Mouse (Mus musculus): Measurements from ENCODE around the gene Pdia6.

DNA sequence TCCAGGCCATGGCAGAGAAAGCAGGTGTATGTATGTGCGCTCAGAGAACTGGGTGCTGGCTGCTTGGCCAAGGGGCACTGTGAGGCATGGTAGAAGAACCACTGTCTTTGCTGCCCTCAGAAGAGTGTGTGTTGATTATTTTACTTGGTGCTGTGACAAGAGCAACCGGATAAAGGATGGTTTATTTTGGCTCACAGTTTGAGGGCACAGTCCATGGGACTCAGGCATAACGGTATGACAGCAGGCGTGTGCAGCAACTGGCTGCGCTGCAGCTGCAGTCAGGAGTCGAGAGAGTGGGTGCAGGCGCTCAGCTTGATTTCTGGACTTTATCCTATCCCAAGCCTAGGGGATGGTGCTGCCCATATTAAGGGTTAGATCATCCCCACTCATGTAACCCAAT, 7.9 kb upstream of the Pdia6 start:
- TF ChIP-seq POLR2A (IDR thresholded peaks at IDR 0.05; ENCODE audit: borderline replicate concordance, low read depth, low read length) (no peak), CTCF (IDR thresholded peaks at IDR 0.05; ENCODE audit: low read depth, low read length) (no peak)

All from bone marrow macrophage, adult 2 months (primary cell).